ENCODE assay signal across 22 mouse cellular contexts in genomic region chr13:34053673-34054282, GRCm38 (mm10). TPM values are rescaled to one million over a fixed set of nuclear protein-coding genes. Genes with fewer than 3 reads are reported as not detected.
DNase-seq lines count a peak whose midpoint lies in the region; ATAC-seq and TF ChIP-seq lines count a peak whose summit lies in the region.
"Had no signal": no experiment of that assay in that cellular context is flagged by ENCODE, and none has a peak within 500 bp of the region (broad histone marks: within the 10 kb centered on the region; RNA-seq: fewer than 3 reads in every experiment).

No protein-coding gene starts in this region.

- peak overlapping the region; percentile 69 for H3K9ac ChIP-seq in liver, adult 2 months (ENCODE audit: low read depth, low read length)
- no peak overlapping the region for H3K9ac ChIP-seq in liver, embryonic 11.5 days (ENCODE audit: low read depth, low read length)
- no peak overlapping the region for H3K9ac ChIP-seq in liver, embryonic 13.5 days
- H3K9ac ChIP-seq: heart, embryonic 12.5 days; limb, embryonic 15.5 days; stomach, embryonic 15.5 days had no signal

- no peak for TF ChIP-seq CTCF in liver, adult 2 months (IDR thresholded peaks at IDR 0.05; ENCODE audit: low read depth, low read length)

- no peak overlapping the region for H3K4me2 ChIP-seq in liver, embryonic 11.5 days
- no peak overlapping the region for H3K4me2 ChIP-seq in liver, embryonic 13.5 days
- H3K4me2 ChIP-seq: heart, embryonic 12.5 days; limb, embryonic 15.5 days; midbrain, embryonic 11.5 days; stomach, embryonic 15.5 days had no signal

- H3K9me3 ChIP-seq in heart, embryonic 10.5 days, result no peaks in the 10 kb centered on the region
- H3K9me3 ChIP-seq in liver, embryonic 11.5 days (ENCODE audit: control insufficient read depth, low read length), result no peaks in the 10 kb centered on the region
- no peaks in the 10 kb centered on the region for H3K9me3 ChIP-seq in liver, embryonic 13.5 days (replicated peaks)
- H3K9me3 ChIP-seq: heart, embryonic 12.5 days; hindbrain, embryonic 10.5 days; limb, embryonic 15.5 days; stomach, embryonic 15.5 days had no signal

- peak; percentile 51 for DNase-seq in heart, embryonic 10.5 days (ENCODE audit: low spot score)
- no peak for DNase-seq in heart, adult 11 months
- DNase-seq in liver, adult 2 months (ENCODE audit: extremely low read depth, low read depth, low spot score), result peak; percentile 60
- DNase-seq in liver, result no peak
- no peak for DNase-seq in liver, embryonic 11.5 days (ENCODE audit: low spot score)
- DNase-seq in liver, embryonic 13.5 days, result no peak
- DNase-seq in natural killer cell, adult 2 months (ENCODE audit: low spot score in 2 of 2), result no peak
- no peak for DNase-seq in layer of hippocampus, postnatal 14 days (ENCODE audit: low spot score in 2 of 2)
- DNase-seq: cerebellum, adult 9-11 months; gastrocnemius, postnatal 10 days; heart, postnatal 10 days; left cerebral cortex, postnatal 4 days; thymus, postnatal 25 days had no signal

- peaks cover 66% of the 10 kb centered on the region for H3K36me3 ChIP-seq in heart, embryonic 10.5 days
- peaks cover 45% of the 10 kb centered on the region for H3K36me3 ChIP-seq in liver, adult 2 months (ENCODE audit: control insufficient read depth, insufficient read depth, low read length)
- H3K36me3 ChIP-seq in liver, embryonic 11.5 days (ENCODE audit: control insufficient read depth, insufficient read depth, low read length), result no peaks in the 10 kb centered on the region; the same call in 1 of the 2 replicates
- H3K36me3 ChIP-seq in liver, embryonic 13.5 days, result peaks cover 7% of the 10 kb centered on the region

- no peak for TF ChIP-seq POLR2A in liver, adult 2 months (IDR thresholded peaks at IDR 0.05; ENCODE audit: extremely low read depth, insufficient read depth, low read length)

- no peaks in the 10 kb centered on the region for H3K27me3 ChIP-seq in heart, embryonic 10.5 days (ENCODE audit: insufficient read depth, poor library complexity, severe bottlenecking)
- no peaks in the 10 kb centered on the region for H3K27me3 ChIP-seq in liver, adult 2 months (ENCODE audit: control insufficient read depth, insufficient read depth, low read length)
- H3K27me3 ChIP-seq in liver, embryonic 11.5 days (replicated peaks; ENCODE audit: control insufficient read depth, insufficient read depth, low read length), result no peaks in the 10 kb centered on the region
- no peaks in the 10 kb centered on the region for H3K27me3 ChIP-seq in liver, embryonic 13.5 days
- H3K27me3 ChIP-seq: heart, embryonic 12.5 days; limb, embryonic 15.5 days; stomach, embryonic 15.5 days had no signal

- ATAC-seq in liver, embryonic 11.5 days (replicated peaks; ENCODE audit: low FRiP score), result no peak
- ATAC-seq in liver, embryonic 13.5 days (ENCODE audit: low read depth), result no peak
- ATAC-seq: forebrain, embryonic 16.5 days; hindbrain, embryonic 16.5 days; intestine, postnatal 0 days had no signal

- H3K4me3 ChIP-seq in heart, embryonic 10.5 days, result no peak overlapping the region
- H3K4me3 ChIP-seq in liver, adult 2 months (ENCODE audit: insufficient read depth, low read depth, low read length), result no peak overlapping the region
- H3K4me3 ChIP-seq in liver, embryonic 11.5 days (ENCODE audit: low read depth, low read length), result no peak overlapping the region
- H3K4me3 ChIP-seq in liver, embryonic 13.5 days (replicated peaks), result no peak overlapping the region
- H3K4me3 ChIP-seq: forebrain, embryonic 10.5 days; heart, embryonic 12.5 days; hindbrain, embryonic 10.5 days; limb, embryonic 15.5 days; stomach, embryonic 15.5 days had no signal

- H3K4me1 ChIP-seq in heart, embryonic 10.5 days, result 0 out of 2 replicates have a peak, but pooled peaks cover 3% of the 10 kb centered on the region
- peaks cover 27% of the 10 kb centered on the region for H3K4me1 ChIP-seq in liver, adult 2 months (ENCODE audit: control insufficient read depth, insufficient read depth, low read length)
- no peaks in the 10 kb centered on the region for H3K4me1 ChIP-seq in liver, embryonic 11.5 days (replicated peaks; ENCODE audit: control insufficient read depth, insufficient read depth, low read length)
- H3K4me1 ChIP-seq in liver, embryonic 13.5 days (replicated peaks), result peaks cover 8% of the 10 kb centered on the region
- H3K4me1 ChIP-seq: heart, embryonic 12.5 days; limb, embryonic 15.5 days; stomach, embryonic 15.5 days had no signal

- H3K27ac ChIP-seq in heart, embryonic 10.5 days, result no peak overlapping the region
- peak overlapping the region; percentile 95 for H3K27ac ChIP-seq in liver, adult 2 months (replicated peaks; ENCODE audit: insufficient read depth, low read depth, low read length)
- H3K27ac ChIP-seq in liver, embryonic 11.5 days (ENCODE audit: low read depth, low read length), result 0 out of 2 replicates have a peak overlapping the region, but pooled peaks have one; percentile 26
- H3K27ac ChIP-seq in liver, embryonic 13.5 days, result peak overlapping the region; percentile 74
- H3K27ac ChIP-seq: forebrain, embryonic 10.5 days; limb, embryonic 15.5 days; stomach, embryonic 15.5 days had no signal

- 80% methylated on average over 13 of the region's 13 CpGs for WGBS in heart, embryonic 10.5 days
- WGBS in liver, adult 2 months, result 30% methylated on average over 13 of the region's 13 CpGs
- WGBS in liver, embryonic 11.5 days, result 83% methylated on average over 13 of the region's 13 CpGs
- 72% methylated on average over 13 of the region's 13 CpGs for WGBS in liver, embryonic 13.5 days (ENCODE audit: insufficient replicate concordance)

- H3K79me2 ChIP-seq in liver, adult 2 months (ENCODE audit: control insufficient read depth, insufficient read depth, low read length), result no peaks in the 10 kb centered on the region

RNA-seq across cellular contexts. Expression of gene Bphl, which starts 16.4 kb away (rescaled TPM):
- 41.5 and 45.1 TPM in 2 replicates for polyA plus RNA-seq in heart, embryonic 10.5 days (2016; fragmentation: Nextera tagmentation; extraction: Ambion mirVana)
- 266 and 287 TPM in 2 replicates for total RNA-seq in liver, adult 2 months (2014; rRNA removed)
- polyA plus RNA-seq in liver, adult 2 months (2012; rRNA removed), result 241 and 259 TPM in 2 replicates
- polyA plus RNA-seq in liver, embryonic 11.5 days (2014; fragmentation: Nextera tagmentation; extraction: Ambion mirVana), result 32.8 and 35.3 TPM in 2 replicates
- 32.3 and 37.9 TPM in 2 replicates for polyA plus RNA-seq in liver, embryonic 13.5 days (2015; fragmentation: Nextera tagmentation; extraction: Ambion mirVana)
- 10 to 100 TPM; 39.3 to 46.4 TPM for total RNA-seq in layer of hippocampus, postnatal 14 days (2021)

RNA-seq across cellular contexts. Expression of gene Tubb2a, which starts 24.0 kb away (rescaled TPM):
- 99.4 and 115 TPM in 2 replicates for polyA plus RNA-seq in heart, embryonic 10.5 days (2016; fragmentation: Nextera tagmentation; extraction: Ambion mirVana)
- total RNA-seq in liver, adult 2 months (2014; rRNA removed), result 27.5 and 56.4 TPM in 2 replicates
- 569 and 614 TPM in 2 replicates for polyA plus RNA-seq in liver, adult 2 months (2012; rRNA removed)
- 81.0 and 87.9 TPM in 2 replicates for polyA plus RNA-seq in liver, embryonic 11.5 days (2014; fragmentation: Nextera tagmentation; extraction: Ambion mirVana)
- 67.7 and 68.7 TPM in 2 replicates for polyA plus RNA-seq in liver, embryonic 13.5 days (2015; fragmentation: Nextera tagmentation; extraction: Ambion mirVana)
- 1,000 to 10,000 TPM; 2,027 to 2,125 TPM for total RNA-seq in layer of hippocampus, postnatal 14 days (2021)

RNA-seq across cellular contexts. Expression of gene Serpinb6a, which starts 51.2 kb away (rescaled TPM):
- polyA plus RNA-seq in heart, embryonic 10.5 days (2016; fragmentation: Nextera tagmentation; extraction: Ambion mirVana), result 38.1 and 42.1 TPM in 2 replicates
- 29.6 and 29.8 TPM in 2 replicates for total RNA-seq in liver, adult 2 months (2014; rRNA removed)
- polyA plus RNA-seq in liver, adult 2 months (2012; rRNA removed), result 7.2 and 7.4 TPM in 2 replicates
- 23.6 and 24.1 TPM in 2 replicates for polyA plus RNA-seq in liver, embryonic 11.5 days (2014; fragmentation: Nextera tagmentation; extraction: Ambion mirVana)
- 14.2 and 14.3 TPM in 2 replicates for polyA plus RNA-seq in liver, embryonic 13.5 days (2015; fragmentation: Nextera tagmentation; extraction: Ambion mirVana)
- total RNA-seq in layer of hippocampus, postnatal 14 days (2021), result 10 to 100 TPM; 45.3 to 49.5 TPM

RNA-seq across cellular contexts. Expression of gene Ripk1, which starts 51.6 kb away (rescaled TPM):
- 8.3 and 13.4 TPM in 2 replicates for polyA plus RNA-seq in heart, embryonic 10.5 days (2016; fragmentation: Nextera tagmentation; extraction: Ambion mirVana)
- total RNA-seq in liver, adult 2 months (2014; rRNA removed), result 21.6 and 27.0 TPM in 2 replicates
- 5.1 and 5.9 TPM in 2 replicates for polyA plus RNA-seq in liver, adult 2 months (2012; rRNA removed)
- polyA plus RNA-seq in liver, embryonic 11.5 days (2014; fragmentation: Nextera tagmentation; extraction: Ambion mirVana), result 18.6 and 23.4 TPM in 2 replicates
- polyA plus RNA-seq in liver, embryonic 13.5 days (2015; fragmentation: Nextera tagmentation; extraction: Ambion mirVana), result 11.6 and 12.5 TPM in 2 replicates
- total RNA-seq in layer of hippocampus, postnatal 14 days (2021), result 1 to 10 TPM; 7.7 to 8.2 TPM

Comparison
In these comparisons a context has a peak if more than half of its experiments do, and no peak if none do; other contexts are left out.
1. DNase-seq: peak in heart, embryonic 10.5 days (single experiment) and liver, adult 2 months (single experiment); none in heart, adult 11 months (single experiment), liver (single experiment), liver, embryonic 11.5 days (single experiment), liver, embryonic 13.5 days (single experiment), natural killer cell, adult 2 months (0 of 2) and layer of hippocampus, postnatal 14 days (0 of 2).